Mouse (Mus musculus): ENCODE measurements at regions not wholly inside any gene's neighbourhood (a gene's known extent, or its start where the extent isn't known, plus 50 kb on each side); places are given as distances from the start of the nearest gene placed in this dataset.

GRCm38 (mm10) chr8:114072330-114072729, 61.0 kb upstream of the Nudt7 start:
- DNase-seq = no peak

DNA sequence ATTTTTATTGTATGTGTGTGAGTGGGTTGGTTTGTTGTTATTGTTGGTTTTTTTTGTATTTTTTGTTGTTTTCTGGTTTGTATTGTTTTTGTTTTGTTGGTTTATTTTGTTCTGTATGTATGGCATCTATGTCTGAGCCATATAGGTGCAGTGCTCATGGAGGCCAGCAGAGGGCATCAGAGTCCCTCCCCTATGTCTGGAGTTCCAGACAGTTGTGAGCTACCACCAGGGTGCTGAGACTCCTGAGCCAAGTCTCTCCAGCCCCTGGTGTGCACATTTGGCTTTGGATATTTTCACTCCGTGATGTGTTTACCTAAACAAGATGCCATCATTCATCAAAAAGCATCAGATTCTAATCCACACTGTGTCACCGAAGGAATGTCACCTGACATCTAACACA, 59.2 kb upstream of the Nudt7 start:
- peak; percentile 20 for DNase-seq

GRCm38 (mm10) chr8:114076701-114077100, 56.7 kb upstream of the Nudt7 start:
- no peak for DNase-seq

GRCm38 (mm10) chr8:114081049-114081756, 52.2 kb upstream of the Nudt7 start:
- peak; percentile 21 for DNase-seq

- DNase-seq = no peak
Measured at GRCm38 (mm10) chr8:114081757-114082059, 51.6 kb upstream of the Nudt7 start.

Measured in kidney, adult 18-20 months (tissue).